Mouse (Mus musculus): ENCODE measurements around the gene Gpr35. TPM values are rescaled to one million over a fixed set of nuclear protein-coding genes. Genes with fewer than 3 reads are reported as not detected.

The Gpr35 gene
- polyA plus RNA-seq, 1 experiment: 1.0 TPM

DNA sequence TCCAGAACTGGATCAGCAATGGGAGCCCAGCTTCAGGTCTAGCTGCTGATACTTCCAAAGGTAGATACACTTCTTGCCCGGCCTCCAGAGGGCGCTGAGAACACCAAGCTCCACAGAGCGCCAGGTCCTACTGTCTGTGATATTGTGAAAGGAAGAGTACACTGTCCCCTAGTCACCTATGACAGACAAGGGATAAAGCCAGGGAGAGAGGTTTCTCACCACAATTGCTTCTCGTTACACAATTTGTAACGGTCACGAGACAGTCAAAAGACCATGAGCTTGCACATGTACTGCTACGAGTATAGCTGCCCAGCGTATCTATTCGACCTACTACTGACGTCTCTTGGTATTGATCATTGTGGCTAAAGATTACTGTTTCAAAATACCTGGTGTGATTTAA lies 78.7 kb downstream of the Gpr35 start:
- H3K4me2 ChIP-seq (ENCODE audit: low read depth): no peak overlapping the region
- no peak for TF ChIP-seq CEBPB (IDR thresholded peaks at IDR 0.05; ENCODE audit: insufficient read depth, poor library complexity, severe bottlenecking)
- TF ChIP-seq MYOD1 (IDR thresholded peaks at IDR 0.05; ENCODE audit: control insufficient read depth in 1 of 3, insufficient read length in 2 of 3, low read depth in 2 of 3): no peak
- TF ChIP-seq USF1 (IDR thresholded peaks at IDR 0.05; ENCODE audit: low read depth): no peak
- TF ChIP-seq TCF12 (IDR thresholded peaks at IDR 0.05; ENCODE audit: insufficient read depth, poor library complexity, severe bottlenecking): no peak
- TF ChIP-seq REST (IDR thresholded peaks at IDR 0.05; ENCODE audit: insufficient read depth, insufficient read length): no peak
- no peak for TF ChIP-seq POLR2A (IDR thresholded peaks at IDR 0.05; ENCODE audit: insufficient read length, low read depth)
- TF ChIP-seq MAX (IDR thresholded peaks at IDR 0.05; ENCODE audit: low read depth): no peak
- no peak for TF ChIP-seq TCF3 (IDR thresholded peaks at IDR 0.05; ENCODE audit: insufficient read length, low read depth)
- TF ChIP-seq E2F4 (IDR thresholded peaks at IDR 0.05; ENCODE audit: insufficient read depth): no peak
- TF ChIP-seq SRF (IDR thresholded peaks at IDR 0.05; ENCODE audit: control insufficient read depth, insufficient read length, low read depth): no peak
- TF ChIP-seq MYOG (IDR thresholded peaks at IDR 0.05; ENCODE audit: control insufficient read depth in 1 of 3, insufficient read depth in 1 of 3, insufficient read length in 2 of 3, low read depth in 2 of 3): no peak
- H3K4me3 ChIP-seq: no peak overlapping the region
- peaks cover 12% of the 10 kb centered on the region for H3K27me3 ChIP-seq (ENCODE audit: control insufficient read depth, insufficient read depth, insufficient read length)
- no peak overlapping the region for H3ac ChIP-seq (ENCODE audit: control insufficient read depth, insufficient read length)
- H3K79me2 ChIP-seq (ENCODE audit: control insufficient read depth, insufficient read depth): no peaks in the 10 kb centered on the region
- H3K36me3 ChIP-seq (ENCODE audit: control insufficient read depth, insufficient read depth): no peaks in the 10 kb centered on the region

DNA sequence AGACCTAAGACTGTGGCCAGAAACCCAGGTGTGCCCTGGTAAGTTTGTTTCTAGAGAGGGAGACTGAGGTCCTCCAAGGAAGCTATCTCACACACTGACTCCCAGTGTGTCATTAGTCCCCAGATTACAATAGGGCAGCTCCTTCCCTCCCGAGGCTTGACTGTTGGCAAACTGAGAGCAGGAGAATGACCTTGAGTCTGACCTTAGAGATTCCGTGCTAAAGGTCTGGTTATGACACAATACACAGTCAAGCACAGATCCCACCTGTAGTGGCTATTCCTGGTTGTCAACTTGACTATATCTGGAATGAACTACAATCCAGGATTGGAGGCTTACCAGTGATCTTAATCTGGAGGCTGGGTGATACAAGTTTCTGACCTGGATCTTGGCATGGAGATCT lies 79.4 kb downstream of the Gpr35 start:
- no peak overlapping the region for H3K4me2 ChIP-seq (ENCODE audit: low read depth)

DNA sequence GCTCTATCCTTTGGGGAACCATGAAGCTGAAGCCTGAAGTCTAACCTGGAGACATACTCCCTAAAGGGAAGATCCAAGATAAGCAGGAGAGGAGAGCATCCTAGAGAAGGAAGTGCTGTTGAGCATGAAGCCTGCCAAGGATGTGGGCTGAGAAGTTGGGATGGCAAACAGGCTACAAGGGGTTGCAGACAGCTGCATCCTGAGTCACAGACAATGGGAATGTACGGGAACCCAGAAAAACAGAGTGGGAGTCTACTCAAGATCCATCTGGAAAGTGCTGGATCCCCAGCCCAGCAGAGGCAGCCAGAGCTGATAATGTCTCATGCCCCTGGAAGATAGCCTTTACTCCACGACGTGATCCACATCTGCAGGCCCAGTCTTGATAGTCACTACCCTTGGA lies 80.5 kb downstream of the Gpr35 start:
- TF ChIP-seq MYOD1 (IDR thresholded peaks at IDR 0.05; ENCODE audit: control insufficient read depth in 1 of 3, insufficient read length in 2 of 3, low read depth in 2 of 3): no peak
- TF ChIP-seq POLR2AphosphoS2 (IDR thresholded peaks at IDR 0.05; ENCODE audit: insufficient read length, low read depth): no peak
- no peak for TF ChIP-seq TCF3 (IDR thresholded peaks at IDR 0.05; ENCODE audit: insufficient read length, low read depth)
- no peak for TF ChIP-seq USF1 (IDR thresholded peaks at IDR 0.05; ENCODE audit: low read depth)
- TF ChIP-seq SRF (IDR thresholded peaks at IDR 0.05; ENCODE audit: control insufficient read depth, insufficient read length, low read depth): no peak
- TF ChIP-seq CEBPB (IDR thresholded peaks at IDR 0.05; ENCODE audit: insufficient read depth, poor library complexity, severe bottlenecking): no peak
- TF ChIP-seq MYOG (IDR thresholded peaks at IDR 0.05; ENCODE audit: control insufficient read depth in 1 of 3, insufficient read depth in 1 of 3, insufficient read length in 2 of 3, low read depth in 2 of 3): no peak
- no peak for TF ChIP-seq MAX (IDR thresholded peaks at IDR 0.05; ENCODE audit: low read depth)
- TF ChIP-seq REST (IDR thresholded peaks at IDR 0.05; ENCODE audit: insufficient read depth, insufficient read length): no peak
- TF ChIP-seq TCF12 (IDR thresholded peaks at IDR 0.05; ENCODE audit: insufficient read depth, poor library complexity, severe bottlenecking): no peak
- TF ChIP-seq POLR2A (IDR thresholded peaks at IDR 0.05; ENCODE audit: insufficient read length, low read depth): no peak
- TF ChIP-seq E2F4 (IDR thresholded peaks at IDR 0.05; ENCODE audit: insufficient read depth): no peak
- peaks cover 12% of the 10 kb centered on the region for H3K27me3 ChIP-seq (ENCODE audit: control insufficient read depth, insufficient read depth, insufficient read length)
- H3K4me2 ChIP-seq (ENCODE audit: low read depth): no peak overlapping the region
- H3ac ChIP-seq (ENCODE audit: control insufficient read depth, insufficient read length): no peak overlapping the region
- H3K36me3 ChIP-seq (ENCODE audit: control insufficient read depth, insufficient read depth): no peaks in the 10 kb centered on the region
- H3K4me3 ChIP-seq: no peak overlapping the region
- no peaks in the 10 kb centered on the region for H3K79me2 ChIP-seq (ENCODE audit: control insufficient read depth, insufficient read depth)

More for the DNA sequence above, 79.4 kb downstream of the Gpr35 start:
- Histone ChIP-seq H3K27me3 (ENCODE audit: control insufficient read depth, insufficient read depth, insufficient read length) (peaks cover 12% of the 10 kb centered on the region), H3K79me2 (ENCODE audit: control insufficient read depth, insufficient read depth) (no peaks in the 10 kb centered on the region), H3ac (ENCODE audit: control insufficient read depth, insufficient read length) (no peak overlapping the region), H3K4me3 (no peak overlapping the region), H3K36me3 (ENCODE audit: control insufficient read depth, insufficient read depth) (no peaks in the 10 kb centered on the region)
- TF ChIP-seq POLR2AphosphoS2 (IDR thresholded peaks at IDR 0.05; ENCODE audit: insufficient read length, low read depth): no peak
- no peak for TF ChIP-seq POLR2A (IDR thresholded peaks at IDR 0.05; ENCODE audit: insufficient read length, low read depth)
- no peak for TF ChIP-seq TCF12 (IDR thresholded peaks at IDR 0.05; ENCODE audit: insufficient read depth, poor library complexity, severe bottlenecking)
- no peak for TF ChIP-seq USF1 (IDR thresholded peaks at IDR 0.05; ENCODE audit: low read depth)
- no peak for TF ChIP-seq E2F4 (IDR thresholded peaks at IDR 0.05; ENCODE audit: insufficient read depth)
- no peak for TF ChIP-seq MYOG (IDR thresholded peaks at IDR 0.05; ENCODE audit: control insufficient read depth in 1 of 3, insufficient read depth in 1 of 3, insufficient read length in 2 of 3, low read depth in 2 of 3)
- TF ChIP-seq MAX (IDR thresholded peaks at IDR 0.05; ENCODE audit: low read depth): no peak
- no peak for TF ChIP-seq CEBPB (IDR thresholded peaks at IDR 0.05; ENCODE audit: insufficient read depth, poor library complexity, severe bottlenecking)
- no peak for TF ChIP-seq MYOD1 (IDR thresholded peaks at IDR 0.05; ENCODE audit: control insufficient read depth in 1 of 3, insufficient read length in 2 of 3, low read depth in 2 of 3)
- TF ChIP-seq TCF3 (IDR thresholded peaks at IDR 0.05; ENCODE audit: insufficient read length, low read depth): no peak
- TF ChIP-seq REST (IDR thresholded peaks at IDR 0.05; ENCODE audit: insufficient read depth, insufficient read length): no peak
- TF ChIP-seq SRF (IDR thresholded peaks at IDR 0.05; ENCODE audit: control insufficient read depth, insufficient read length, low read depth): no peak

- Histone ChIP-seq H3K36me3 (ENCODE audit: control insufficient read depth, insufficient read depth) (no peaks in the 10 kb centered on the region), H3ac (ENCODE audit: control insufficient read depth, insufficient read length) (no peak overlapping the region), H3K79me2 (ENCODE audit: control insufficient read depth, insufficient read depth) (no peaks in the 10 kb centered on the region), H3K27me3 (ENCODE audit: control insufficient read depth, insufficient read depth, insufficient read length) (peaks cover 5% of the 10 kb centered on the region), H3K4me2 (ENCODE audit: low read depth) (no peak overlapping the region), H3K4me3 (no peak overlapping the region)
- TF ChIP-seq POLR2A (IDR thresholded peaks at IDR 0.05; ENCODE audit: insufficient read length, low read depth): no peak
- no peak for TF ChIP-seq TCF3 (IDR thresholded peaks at IDR 0.05; ENCODE audit: insufficient read length, low read depth)
- no peak for TF ChIP-seq CEBPB (IDR thresholded peaks at IDR 0.05; ENCODE audit: insufficient read depth, poor library complexity, severe bottlenecking)
- no peak for TF ChIP-seq E2F4 (IDR thresholded peaks at IDR 0.05; ENCODE audit: insufficient read depth)
These were observed 83.3 kb downstream of the Gpr35 start for GRCm38 (mm10) chr1:93033989-93034388.

GRCm38 (mm10) chr1:93035981-93036380 lies 85.3 kb downstream of the Gpr35 start:
- TF ChIP-seq SRF (IDR thresholded peaks at IDR 0.05; ENCODE audit: control insufficient read depth, insufficient read length, low read depth): no peak
- Histone ChIP-seq H3K36me3 (ENCODE audit: control insufficient read depth, insufficient read depth) (no peaks in the 10 kb centered on the region), H3K27me3 (ENCODE audit: control insufficient read depth, insufficient read depth, insufficient read length) (peaks cover 5% of the 10 kb centered on the region)

More at GRCm38 (mm10) chr1:93035981-93036380, 85.3 kb downstream of the Gpr35 start:
- Histone ChIP-seq H3K4me3 (no peak overlapping the region), H3ac (ENCODE audit: control insufficient read depth, insufficient read length) (no peak overlapping the region), H3K4me2 (ENCODE audit: low read depth) (no peak overlapping the region), H3K79me2 (ENCODE audit: control insufficient read depth, insufficient read depth) (no peaks in the 10 kb centered on the region)

Other genes with a start within 250 kb of the Gpr35 start
- 930 TPM for gene Gpc1, start 119.2 kb upstream of the Gpr35 start, polyA plus RNA-seq (2012; fragmentation: generic; extraction: Trizol)
- gene Ankmy1, start 48.0 kb upstream of the Gpr35 start, polyA plus RNA-seq (2012; fragmentation: generic; extraction: Trizol): 2.4 TPM
- 40.9 TPM for gene Dusp28, start 43.9 kb upstream of the Gpr35 start, polyA plus RNA-seq (2012; fragmentation: generic; extraction: Trizol)
- gene Rnpepl1, start 40.1 kb upstream of the Gpr35 start, polyA plus RNA-seq (2012; fragmentation: generic; extraction: Trizol): 48.6 TPM
- 23.6 TPM for gene Capn10, start 16.5 kb upstream of the Gpr35 start, polyA plus RNA-seq (2012; fragmentation: generic; extraction: Trizol)
- not detected for gene Aqp12, start 55.5 kb downstream of the Gpr35 start, polyA plus RNA-seq (2012; fragmentation: generic; extraction: Trizol)
- 0.95 TPM for gene Kif1a, start 151.1 kb downstream of the Gpr35 start, polyA plus RNA-seq (2012; fragmentation: generic; extraction: Trizol)
- gene Agxt, start 184.4 kb downstream of the Gpr35 start, polyA plus RNA-seq (2012; fragmentation: generic; extraction: Trizol): not detected
- 0.06 TPM for gene 2310007B03Rik, start 210.1 kb downstream of the Gpr35 start, polyA plus RNA-seq (2012; fragmentation: generic; extraction: Trizol)
- gene Crocc2, start 217.9 kb downstream of the Gpr35 start, polyA plus RNA-seq (2012; fragmentation: generic; extraction: Trizol): not detected